Comparison of ENCODE assay signal across 18 mouse cellular contexts in the genomic region with DNA sequence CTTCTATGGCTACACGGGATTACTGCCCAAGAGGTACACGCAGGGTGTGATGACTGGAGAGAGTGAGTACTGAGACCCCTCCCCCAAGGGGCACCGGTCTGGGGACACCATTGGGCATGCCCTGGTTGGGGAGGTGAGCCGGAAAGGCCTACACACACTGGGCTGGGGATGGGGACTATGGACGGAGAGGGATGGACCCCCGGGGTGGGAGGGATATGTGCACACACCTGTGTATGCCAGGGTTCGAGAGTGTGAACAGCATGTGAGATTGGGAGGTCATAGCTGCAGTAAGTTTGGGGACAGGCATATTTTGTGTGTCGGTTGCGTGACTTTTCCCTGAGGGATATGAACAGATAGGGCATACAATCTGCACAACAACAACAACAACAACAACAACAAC. TPM values are rescaled to one million over a fixed set of nuclear protein-coding genes. Genes with fewer than 3 reads are reported as not detected.
DNase-seq lines count a peak whose midpoint lies in the region; ATAC-seq and TF ChIP-seq lines count a peak whose summit lies in the region.
"Had no signal": no experiment of that assay in that cellular context is flagged by ENCODE, and none has a peak within 500 bp of the region (broad histone marks: within the 10 kb centered on the region; RNA-seq: fewer than 3 reads in every experiment).

No protein-coding gene starts in this region.

- no peak for TF ChIP-seq POLR2A in cerebellum, adult 2 months (IDR thresholded peaks at IDR 0.05; ENCODE audit: borderline replicate concordance, insufficient read depth, low read length)

- H3K9ac ChIP-seq in midbrain, embryonic 11.5 days (ENCODE audit: low read length) = no peak overlapping the region
- H3K9ac ChIP-seq in midbrain, embryonic 15.5 days = no peak overlapping the region

- H3K4me1 ChIP-seq in cerebellum, adult 2 months (ENCODE audit: control insufficient read depth, insufficient read depth, low read length) = peaks cover 18% of the 10 kb centered on the region
- H3K4me1 ChIP-seq in midbrain, embryonic 11.5 days (ENCODE audit: control insufficient read depth, insufficient read depth, low read length) = no peaks in the 10 kb centered on the region
- H3K4me1 ChIP-seq in midbrain, embryonic 15.5 days = no peaks in the 10 kb centered on the region

- WGBS in cerebellum, adult 2 months = 86% methylated on average over 9 of the region's 9 CpGs
- WGBS in midbrain, embryonic 11.5 days = 86% methylated on average over 9 of the region's 9 CpGs
- 89% methylated on average over 9 of the region's 9 CpGs for WGBS in midbrain, embryonic 15.5 days

- no peak overlapping the region for H3K4me3 ChIP-seq in cerebellum, adult 2 months (replicated peaks; ENCODE audit: insufficient read depth, low read depth, low read length)
- H3K4me3 ChIP-seq in midbrain, embryonic 11.5 days (ENCODE audit: low read depth, low read length) = no peak overlapping the region
- H3K4me3 ChIP-seq in midbrain, embryonic 15.5 days = no peak overlapping the region

- no peak overlapping the region for H3K4me2 ChIP-seq in midbrain, embryonic 11.5 days
- no peak overlapping the region for H3K4me2 ChIP-seq in midbrain, embryonic 15.5 days

- no peak for ATAC-seq in midbrain, embryonic 11.5 days (ENCODE audit: low FRiP score)
- ATAC-seq in midbrain, embryonic 15.5 days (replicated peaks) = no peak
- ATAC-seq: activated CD4-positive, CD25-positive, alpha-beta regulatory T cell, adult 4 months; CD4-positive, CD25-positive, alpha-beta regulatory T cell, adult 4 months; Patski had no signal

- H3K36me3 ChIP-seq in midbrain, embryonic 11.5 days (ENCODE audit: control insufficient read depth, insufficient read depth, low read length) = peaks cover 12% of the 10 kb centered on the region
- H3K36me3 ChIP-seq in midbrain, embryonic 15.5 days (replicated peaks) = peaks cover 32% of the 10 kb centered on the region
- H3K36me3 ChIP-seq: G1E had no signal

- TF ChIP-seq CTCF in cerebellum, adult 2 months (IDR thresholded peaks at IDR 0.05; ENCODE audit: borderline replicate concordance, insufficient read depth, low read depth, low read length) = no peak

- H3K27me3 ChIP-seq in cerebellum, adult 2 months (ENCODE audit: control insufficient read depth, insufficient read depth, low read length) = no peaks in the 10 kb centered on the region
- no peaks in the 10 kb centered on the region for H3K27me3 ChIP-seq in midbrain, embryonic 11.5 days (ENCODE audit: control insufficient read depth, insufficient read depth, low read length)
- no peaks in the 10 kb centered on the region for H3K27me3 ChIP-seq in midbrain, embryonic 15.5 days (replicated peaks)
- H3K27me3 ChIP-seq: Patski had no signal

- H3K27ac ChIP-seq in cerebellum, adult 2 months (ENCODE audit: insufficient read depth, low read length) = no peak overlapping the region
- H3K27ac ChIP-seq in midbrain, embryonic 11.5 days (ENCODE audit: low read depth, low read length) = no peak overlapping the region; the same call in 1 of the 2 replicates
- no peak overlapping the region for H3K27ac ChIP-seq in midbrain, embryonic 15.5 days

- peak; percentile 40 for DNase-seq in cerebellum, adult 9-11 months
- no peak for DNase-seq in cerebellum, adult 2 months
- DNase-seq in midbrain, embryonic 11.5 days (ENCODE audit: low spot score, missing footprints) = peak; percentile 67
- DNase-seq: adrenal gland, adult 2 months; adrenal gland, adult 8-10 months; adrenal gland, postnatal 10 days; adrenal gland, postnatal 14 days; adrenal gland, postnatal 25 days; adrenal gland, postnatal 36 days; B cell, adult 2 months; cerebellum, adult 11 months; cerebellum, adult 11-12 months; cerebellum, adult 18-20 months had no signal

- no peaks in the 10 kb centered on the region for H3K9me3 ChIP-seq in midbrain, embryonic 11.5 days (ENCODE audit: control insufficient read depth, low read length)
- no peaks in the 10 kb centered on the region for H3K9me3 ChIP-seq in midbrain, embryonic 15.5 days

RNA-seq across cellular contexts. Expression of a gene that starts 22.7 kb away (rescaled TPM):
- polyA plus RNA-seq in cerebellum, adult 2 months (2012; rRNA removed) = 62.3 and 80.7 TPM in 2 replicates
- 22.8 and 23.2 TPM in 2 replicates for polyA plus RNA-seq in midbrain, embryonic 11.5 days (2014; fragmentation: Nextera tagmentation; extraction: Ambion mirVana)
- 97.2 and 100 TPM in 2 replicates for polyA plus RNA-seq in midbrain, embryonic 15.5 days (2015; fragmentation: Nextera tagmentation; extraction: Ambion mirVana)
- polyA plus RNA-seq: G1E had no signal

Comparison
In these comparisons a context has a peak if more than half of its experiments do, and no peak if none do; other contexts are left out.
1. DNase-seq: peak in cerebellum, adult 9-11 months (single experiment) and midbrain, embryonic 11.5 days (single experiment); none in cerebellum, adult 2 months (0 of 2).